Mouse (Mus musculus) layer of hippocampus, adult 9-11 months (tissue): ENCODE measurements around the gene Card10.

ENCODE experiments used
- DNase-seq: peaks from one replicate; pipeline ENCODE4 v3.0.0; 2022

Card10 gene

GRCm38 (mm10) chr15:78770234-78770982 lies 32.4 kb downstream of the Card10 start:
- DNase-seq = no peak

DNA sequence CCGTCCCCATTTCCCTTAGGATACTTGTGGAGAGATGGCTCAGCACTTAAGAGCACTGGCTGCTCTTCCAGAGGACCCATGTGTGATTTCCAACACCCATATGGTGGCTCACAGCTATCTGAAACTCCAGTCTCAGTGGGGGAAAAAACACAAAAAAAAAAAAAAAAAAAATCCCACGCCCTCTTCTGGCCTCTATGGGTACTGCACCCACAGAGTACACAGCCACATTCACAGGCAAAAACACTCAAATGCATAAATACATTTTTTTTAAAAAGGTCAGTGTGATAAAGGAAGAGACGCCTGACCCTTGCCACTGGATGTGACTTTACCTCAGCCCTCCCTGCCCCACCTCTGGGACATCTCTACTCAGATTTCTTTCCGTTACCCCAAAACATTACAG lies 33.8 kb downstream of the Card10 start:
- DNase-seq = no peak

GRCm38 (mm10) chr15:78763704-78764103 lies 39.1 kb downstream of the Card10 start:
- DNase-seq = no peak

DNA sequence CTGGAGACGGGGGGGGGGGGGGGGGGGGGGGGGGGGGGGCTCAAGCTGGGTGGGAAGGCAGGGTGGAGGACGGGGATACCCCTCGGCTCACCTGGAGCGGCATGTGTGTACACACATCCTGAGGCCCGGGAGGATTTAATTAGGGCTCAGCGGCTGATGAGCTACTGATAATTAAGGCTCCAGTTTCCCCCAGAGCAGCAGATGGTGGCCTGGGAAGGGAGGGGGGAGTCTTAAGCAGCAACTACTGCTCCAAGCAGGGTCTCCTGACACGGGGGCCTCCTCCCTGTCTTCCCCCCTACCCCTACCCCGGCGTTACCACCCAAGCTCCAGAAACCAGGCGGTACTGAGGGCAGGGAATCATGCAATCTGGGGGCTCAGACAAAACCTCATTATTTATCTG lies 39.6 kb downstream of the Card10 start:
- DNase-seq = no peak

- no peak for DNase-seq
Measured at GRCm38 (mm10) chr15:78761112-78761511, 41.7 kb downstream of the Card10 start.

DNA sequence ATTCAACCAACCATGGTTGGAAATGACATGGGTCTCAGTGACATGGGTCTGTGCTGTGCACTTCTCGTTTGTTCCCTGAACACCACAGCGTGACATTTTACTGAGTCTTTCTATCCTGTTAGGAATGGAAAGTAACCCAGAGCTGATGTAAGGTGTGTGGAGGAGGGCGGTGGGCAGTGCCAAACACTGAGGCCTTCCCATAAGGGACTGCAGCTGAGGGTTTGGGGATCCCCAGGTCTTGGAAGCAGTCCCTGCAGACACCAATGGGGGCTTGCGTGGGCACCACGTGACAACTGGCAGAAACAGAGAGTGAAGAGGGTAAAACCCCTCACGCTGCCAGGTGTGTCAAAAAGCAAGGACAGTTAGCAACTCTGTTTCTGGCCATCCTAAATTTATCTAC lies 44.7 kb downstream of the Card10 start:
- DNase-seq = no peak

- DNase-seq = no peak
Measured at GRCm38 (mm10) chr15:78755966-78756725, 46.7 kb downstream of the Card10 start.

GRCm38 (mm10) chr15:78755226-78755625 lies 47.6 kb downstream of the Card10 start:
- DNase-seq = no peak

DNA sequence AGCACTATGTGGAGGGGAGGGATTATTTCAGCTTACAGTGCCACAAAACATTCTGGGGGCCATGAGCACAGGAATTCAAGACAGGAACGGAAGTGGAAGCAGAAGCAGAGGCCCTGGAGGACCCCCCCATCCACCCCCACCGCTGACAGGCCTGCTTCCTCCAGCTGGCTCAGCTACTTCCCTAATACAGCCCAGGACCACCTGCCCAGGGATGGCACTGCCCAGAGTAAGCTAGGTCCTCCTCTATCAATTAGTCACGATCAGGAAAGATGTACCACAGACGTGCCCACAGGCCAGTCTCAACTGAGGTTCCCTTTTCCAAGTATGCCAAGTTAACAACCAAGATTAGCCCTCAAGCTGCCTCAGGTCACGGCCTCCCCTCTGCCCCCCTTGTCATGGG lies 48.7 kb downstream of the Card10 start:
- DNase-seq = no peak

GRCm38 (mm10) chr15:78752991-78753390 lies 49.9 kb downstream of the Card10 start:
- DNase-seq = no peak

DNA sequence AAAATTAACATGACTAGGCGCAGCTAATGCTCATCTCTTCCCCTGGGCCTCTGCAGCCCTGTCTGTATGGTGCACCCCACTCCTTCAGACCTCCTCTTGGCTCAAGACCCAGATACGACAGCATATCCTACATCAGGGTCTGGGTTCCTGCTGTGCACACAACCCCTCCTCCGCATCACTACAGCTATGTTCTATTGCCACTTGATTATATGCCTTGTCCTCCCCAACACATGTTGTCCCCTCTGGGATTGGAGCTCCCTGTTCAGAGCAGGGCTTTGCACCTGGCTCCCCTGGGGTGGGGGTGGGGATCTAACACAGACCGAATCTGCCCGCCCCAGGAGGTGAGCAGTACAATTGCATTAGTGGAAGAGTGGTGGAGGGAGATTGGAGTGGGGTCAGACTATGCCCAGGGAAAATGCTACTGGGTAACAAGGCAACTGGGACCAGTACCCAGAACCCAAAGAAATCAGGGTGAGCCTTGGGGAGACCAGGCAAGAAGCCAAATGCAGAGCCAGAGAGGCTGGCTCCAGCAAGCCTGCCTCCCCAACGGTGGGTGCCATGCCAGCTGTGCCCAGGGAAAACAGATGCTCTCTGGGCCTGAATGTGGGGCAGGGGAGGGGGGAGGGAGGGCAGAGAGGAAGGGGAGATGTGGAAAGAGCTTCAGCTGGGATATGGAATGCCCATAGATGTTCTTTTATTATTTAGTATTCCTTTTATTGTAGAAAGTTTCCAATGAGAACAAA lies 52.1 kb downstream of the Card10 start:
- DNase-seq = no peak

GRCm38 (mm10) chr15:78749855-78750254 lies 53.0 kb downstream of the Card10 start:
- DNase-seq = no peak

DNA sequence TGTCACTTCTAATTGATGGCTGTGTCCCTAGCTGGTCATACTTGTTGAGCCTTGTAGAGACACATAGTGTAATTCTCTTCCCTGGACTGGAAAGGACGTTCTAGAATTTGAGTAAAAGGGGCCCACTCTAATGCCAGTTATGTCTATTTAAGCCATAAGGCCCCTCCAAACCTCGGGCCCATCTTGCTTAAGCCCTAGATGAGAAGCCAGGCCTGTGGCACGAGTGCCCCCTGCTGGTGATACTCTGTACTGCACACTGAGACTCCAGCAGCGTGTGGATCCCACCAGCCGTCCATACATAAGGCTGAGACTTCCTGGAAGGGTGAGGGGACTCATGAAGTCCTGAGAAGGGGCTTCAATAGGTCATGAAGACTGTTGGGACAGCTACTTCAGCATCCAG lies 58.6 kb downstream of the Card10 start:
- peak; percentile 71 for DNase-seq

GRCm38 (mm10) chr15:78742831-78743230 lies 60.0 kb downstream of the Card10 start:
- DNase-seq = no peak

GRCm38 (mm10) chr15:78740662-78741061 lies 62.2 kb downstream of the Card10 start:
- DNase-seq = no peak

- no peak for DNase-seq
Measured at GRCm38 (mm10) chr15:78737146-78737545, 65.7 kb downstream of the Card10 start.

DNA sequence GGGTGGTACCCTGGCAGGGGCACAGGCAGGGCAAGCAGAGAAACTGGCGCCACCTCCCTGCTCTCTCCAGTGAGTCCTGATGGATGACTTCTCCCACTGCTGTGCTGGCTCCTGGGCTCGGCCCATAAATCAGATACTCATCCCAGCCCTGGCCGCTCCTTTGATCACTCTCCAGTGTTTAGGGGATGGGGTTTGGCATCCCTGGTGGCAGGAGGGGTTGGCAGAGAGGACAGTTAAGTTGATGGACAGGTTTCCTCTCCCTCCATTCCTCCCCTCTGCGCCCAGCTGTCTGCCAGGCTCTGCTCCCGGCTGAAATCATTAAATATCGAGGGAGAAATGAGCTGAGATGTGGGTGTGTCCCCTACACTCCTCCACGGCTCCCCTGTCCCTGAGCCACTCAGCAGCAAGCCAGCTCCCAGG lies 66.2 kb downstream of the Card10 start:
- no peak for DNase-seq

DNA sequence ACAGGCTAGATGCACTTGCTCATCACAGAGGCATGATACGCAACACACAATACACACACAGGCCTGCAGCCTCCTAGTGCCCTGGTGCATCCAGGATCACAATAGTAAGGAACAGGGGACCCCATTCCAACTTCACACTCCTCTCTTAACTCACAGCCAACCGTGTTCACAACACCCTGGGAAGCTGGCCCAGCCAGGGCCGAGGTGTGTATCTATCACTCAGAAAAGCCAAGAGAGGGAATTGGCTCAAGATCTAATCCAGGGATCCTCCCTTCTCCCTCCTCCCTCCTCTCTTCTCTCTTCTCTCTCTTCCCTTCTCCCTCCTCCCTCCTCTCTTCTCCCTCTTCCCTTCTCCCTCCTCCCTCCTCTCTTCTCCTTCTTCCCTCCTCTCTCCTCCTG lies 66.7 kb downstream of the Card10 start:
- no peak for DNase-seq

- DNase-seq = peak; percentile 68
Measured at GRCm38 (mm10) chr15:78735431-78736180, 67.2 kb downstream of the Card10 start.

GRCm38 (mm10) chr15:78731830-78732229 lies 71.0 kb downstream of the Card10 start:
- DNase-seq = no peak

DNA sequence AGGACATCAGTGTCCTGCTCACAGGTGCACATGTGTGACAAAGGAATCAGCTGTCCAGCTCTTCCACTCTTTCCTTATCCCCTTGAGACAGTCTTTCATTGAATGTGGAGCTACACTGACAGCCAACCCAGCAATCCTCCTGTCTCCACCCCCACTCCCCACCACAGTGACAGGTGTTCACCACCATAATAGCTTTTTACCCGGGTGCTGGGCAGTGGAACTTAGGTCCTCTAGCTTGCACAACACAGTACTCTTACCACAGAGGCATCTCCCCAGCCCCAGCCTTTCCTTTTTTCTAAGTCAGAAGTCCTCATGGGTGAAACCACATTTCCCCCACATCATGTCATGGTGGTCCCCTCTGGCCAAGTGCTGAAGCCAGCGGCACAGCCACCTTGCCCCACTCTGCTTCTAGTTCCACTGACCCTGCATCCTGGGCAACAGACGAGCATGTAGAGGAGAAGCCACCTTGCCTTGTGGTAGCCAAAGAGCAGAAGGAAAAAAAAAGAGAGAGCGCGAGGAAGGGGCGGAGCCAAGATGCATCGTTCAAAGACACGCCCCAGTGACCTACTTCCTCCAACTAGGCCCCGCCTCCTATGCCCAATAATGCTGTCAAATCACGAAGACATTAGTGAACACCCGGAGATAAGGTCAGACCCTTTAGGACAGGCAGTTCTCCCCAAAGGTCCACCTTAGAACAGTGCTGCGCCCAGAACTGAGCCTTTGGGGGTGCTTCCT lies 72.4 kb downstream of the Card10 start:
- DNase-seq = no peak

- no peak for DNase-seq
Measured at GRCm38 (mm10) chr15:78726697-78727096, 76.1 kb downstream of the Card10 start.
